Mouse (Mus musculus) liver, embryonic 14.5 days (tissue): ENCODE results near the gene Brinp2. TPM values are rescaled to one million over a fixed set of nuclear protein-coding genes. Genes with fewer than 3 reads are reported as not detected.

Experiments
- ATAC-seq: fragments of 200-750 bp; cut with Nextera tagmentation; 2 replicates; pipeline ENCODE4 v1.8.0; 2017; ENCODE audit warnings: moderate number of reproducible peaks, mild to moderate bottlenecking, moderate library complexity; ENCODE audit not compliant: insufficient read depth
- DNase-seq, 3 experiments: peaks; one replicate each; pipeline ENCODE4 v3.0.0-alpha.2; 2012 to 2013; ENCODE audit warnings: low read depth in 3 of 3, low spot score in 3 of 3
- H3K27ac ChIP-seq: fragments of 300-500 bp; sonication (generic); 2 replicates; pipeline ENCODE4 v1.5.1; 2014; ENCODE audit warnings: moderate library complexity, mild to moderate bottlenecking, control low read depth, inconsistent platforms
- H3K27me3 ChIP-seq: fragments of 300-500 bp; sonication (generic); 2 replicates; pipeline ENCODE4 v1.6.1; 2014; ENCODE audit warnings: mild to moderate bottlenecking, low read length, moderate library complexity; ENCODE audit not compliant: control insufficient read depth, insufficient read depth
- H3K36me3 ChIP-seq: fragments of 300-500 bp; sonication (generic); replicated peaks from 2 replicates; pipeline ENCODE4 v1.6.1; 2014; ENCODE audit warnings: low read depth; ENCODE audit not compliant: control insufficient read depth, insufficient read depth
- H3K4me1 ChIP-seq, 2 experiments: fragments of 200-500 bp in 1 of 2; fragments of 300-500 bp in 1 of 2; sonication (generic) in 1 of 2; replicated peaks; 2 replicates each; pipeline ENCODE4 v1.6.1; 2012 to 2014; ENCODE audit warnings: antibody characterized with exemption in 1 of 2, inconsistent platforms in 1 of 2, low read length in 1 of 2; ENCODE audit not compliant: control insufficient read depth in 2 of 2, insufficient read depth in 2 of 2
- H3K4me2 ChIP-seq: fragments of 300-500 bp; sonication (generic); 2 replicates; pipeline ENCODE4 v1.6.1; 2014; ENCODE audit warnings: low read depth, mild to moderate bottlenecking, control low read depth, moderate library complexity
- H3K4me3 ChIP-seq, 2 experiments: fragments of 200-500 bp in 1 of 2; fragments of 300-500 bp in 1 of 2; sonication (generic) in 1 of 2; 2 replicates each; pipeline ENCODE4 v1.5.1; 2012 to 2014; ENCODE audit warnings: low read depth in 2 of 2, low read length in 2 of 2, mild to moderate bottlenecking in 2 of 2, control low read depth in 1 of 2, inconsistent platforms in 1 of 2, moderate library complexity in 1 of 2; ENCODE audit not compliant: insufficient read depth in 1 of 2
- H3K9ac ChIP-seq: fragments of 300-500 bp; sonication (generic); replicated peaks from 2 replicates; pipeline ENCODE4 v1.6.1; 2014; ENCODE audit warnings: mild to moderate bottlenecking, control low read depth, moderate library complexity
- H3K9me3 ChIP-seq: fragments of 300-500 bp; sonication (generic); 2 replicates; pipeline ENCODE4 v1.6.1; 2016; ENCODE audit warnings: low read length, mixed read lengths; ENCODE audit not compliant: control insufficient read depth
- CTCF ChIP-seq: IDR thresholded peaks from 2 replicates; pipeline ENCODE4 v1.5.1; 2016; ENCODE audit warnings: antibody characterized with exemption, low read depth, control low read depth
- EP300 ChIP-seq: IDR thresholded peaks from 2 replicates; pipeline ENCODE4 v1.6.1; 2016; ENCODE audit warnings: antibody characterized with exemption, low read depth
- WGBS: fragments of 180-500 bp; shearing (Covaris S2); extraction: QIAGEN DNeasy Blood & Tissue Kit; methylation state at CpG from one replicate; pipeline ENCODE4 v1.1.7; 2014; ENCODE audit not compliant: insufficient replicate concordance; 5-methylcytosine and 5-hydroxymethylcytosine counted together
- polyA plus RNA-seq, 2 experiments: library from polyadenylated mRNA; depleted of rRNA in 1 of 2; stranded (reverse) in 1 of 2; unstranded in 1 of 2; fragments of >200 nt; fragmentation: Nextera tagmentation in 1 of 2; extraction: Ambion mirVana in 1 of 2; gene quantifications; 2 replicates each; pipeline versions ENCODE4 v1.2.1 to v1.2.3; 2012 to 2014

The Brinp2 gene
- polyA plus RNA-seq, 2 experiments: not detected

- DNase-seq (no peak), ATAC-seq (no peak)
- Histone ChIP-seq H3K27ac (no peak overlapping the region), H3K4me2 (peak overlapping the region; percentile 2; the same call in 1 of the 2 replicates), H3K36me3 (no peaks in the 10 kb centered on the region), H3K9me3 (no peaks in the 10 kb centered on the region), H3K27me3 (peaks cover under 1% of the 10 kb centered on the region; the same call in 1 of the 2 replicates), H3K4me3 (no peak overlapping the region), H3K9ac (no peak overlapping the region), H3K4me1 (no peaks in the 10 kb centered on the region)
- WGBS: 4% methylated on average over 33 of the region's 37 CpGs
- TF ChIP-seq EP300: no peak
Observed at GRCm38 (mm10) chr1:158362292-158363101, 6.4 kb upstream of the Brinp2 start.

GRCm38 (mm10) chr1:158361964-158362291 lies 5.8 kb upstream of the Brinp2 start, which contains the start of gene Astn1:
Gene Astn1 (plus strand): TSS chr1:158362273.
- 0% methylated on average over 2 of the region's 2 CpGs for WGBS
- no peaks in the 10 kb centered on the region for H3K4me1 ChIP-seq
- H3K27ac ChIP-seq: no peak within 1 kb of the TSS
- DNase-seq: no peak
- H3K27me3 ChIP-seq: peaks cover 3% of the 10 kb centered on the region
- no peaks in the 10 kb centered on the region for H3K9me3 ChIP-seq
- TF ChIP-seq EP300: no peak
- no peak for TF ChIP-seq CTCF
- no peak for ATAC-seq
- no peak within 1 kb of the TSS for H3K4me3 ChIP-seq
- H3K9ac ChIP-seq: no peak within 1 kb of the TSS
- peak within 1 kb of the TSS; percentile 2; the same call in 1 of the 2 replicates for H3K4me2 ChIP-seq
- no peaks in the 10 kb centered on the region for H3K36me3 ChIP-seq

GRCm38 (mm10) chr1:158355177-158356050 lies 712 bp downstream of the Brinp2 start:
- Histone ChIP-seq H3K27me3 (peaks cover 17% of the 10 kb centered on the region), H3K4me3 (peak overlapping the region in 1 of 2 experiments; percentile 23; a peak in 2 of 4 replicates), H3K27ac (no peak overlapping the region), H3K4me2 (peak overlapping the region; percentile 42), H3K36me3 (no peaks in the 10 kb centered on the region), H3K9ac (no peak overlapping the region), H3K9me3 (no peaks in the 10 kb centered on the region), H3K4me1 (no peaks in the 10 kb centered on the region)
- TF ChIP-seq CTCF: no peak
- TF ChIP-seq EP300: no peak
- DNase-seq (no peak), ATAC-seq (no peak)
- 12% methylated on average over 26 of the region's 28 CpGs for WGBS

- Histone ChIP-seq H3K4me3 (no peak overlapping the region), H3K36me3 (no peaks in the 10 kb centered on the region), H3K27me3 (peaks cover 17% of the 10 kb centered on the region), H3K9ac (no peak overlapping the region), H3K4me2 (no peak overlapping the region), H3K4me1 (no peaks in the 10 kb centered on the region), H3K9me3 (no peaks in the 10 kb centered on the region), H3K27ac (no peak overlapping the region)
- no peak for ATAC-seq
- TF ChIP-seq CTCF (no peak), EP300 (no peak)
- WGBS: 55% methylated on average over 5 of the region's 5 CpGs
- DNase-seq: no peak
Observed at GRCm38 (mm10) chr1:158353656-158354371, 2.3 kb downstream of the Brinp2 start.
